Mouse (Mus musculus) neural tube, embryonic 14.5 days (tissue): ENCODE measurements at regions not wholly inside any gene's neighbourhood (a gene's known extent, or its start where the extent isn't known, plus 50 kb on each side); places are given as distances from the start of the nearest gene placed in this dataset.

ENCODE experiments used
- ATAC-seq: fragments of 200-750 bp; cut with Nextera tagmentation; 2 replicates; pipeline ENCODE4 v1.8.0; 2017; ENCODE audit warnings: low read depth, mild to moderate bottlenecking, moderate TSS enrichment, moderate library complexity
- H3K27ac ChIP-seq: fragments of 300-500 bp; sonication (generic); 2 replicates; pipeline ENCODE4 v1.5.1; 2014; ENCODE audit warnings: low read depth, mild to moderate bottlenecking, control low read depth, low read length, moderate library complexity, mixed read lengths
- H3K27me3 ChIP-seq: fragments of 300-500 bp; sonication (generic); 2 replicates; pipeline ENCODE4 v1.6.1; 2014; ENCODE audit warnings: low read length; ENCODE audit not compliant: control insufficient read depth, insufficient read depth
- H3K36me3 ChIP-seq: fragments of 300-500 bp; sonication (generic); 2 replicates; pipeline ENCODE4 v1.6.1; 2014; ENCODE audit warnings: low read length, mixed read lengths; ENCODE audit not compliant: control insufficient read depth, insufficient read depth
- H3K4me1 ChIP-seq: fragments of 300-500 bp; sonication (generic); 2 replicates; pipeline ENCODE4 v1.6.1; 2014; ENCODE audit warnings: low read length; ENCODE audit not compliant: control insufficient read depth, insufficient read depth
- H3K4me2 ChIP-seq: fragments of 300-500 bp; sonication (generic); 2 replicates; pipeline ENCODE4 v1.6.1; 2014; ENCODE audit warnings: mild to moderate bottlenecking, low read depth, low read length, control low read depth
- H3K4me3 ChIP-seq: fragments of 300-500 bp; sonication (generic); 2 replicates; pipeline ENCODE4 v1.5.1; 2014; ENCODE audit warnings: low read depth, low read length, control low read depth, mixed read lengths
- H3K9ac ChIP-seq: fragments of 300-500 bp; sonication (generic); replicated peaks from 2 replicates; pipeline ENCODE4 v1.6.1; 2014; ENCODE audit warnings: low read depth, mild to moderate bottlenecking, control low read depth, low read length, mixed read lengths
- H3K9me3 ChIP-seq: fragments of 300-500 bp; sonication (generic); 2 replicates; pipeline ENCODE4 v1.6.1; 2016; ENCODE audit warnings: low read length; ENCODE audit not compliant: control insufficient read depth
- WGBS: fragments of 180-500 bp; shearing (Covaris S2); extraction: QIAGEN DNeasy Blood & Tissue Kit; methylation state at CpG from one replicate; pipeline ENCODE4 v1.1.7; 2014; 5-methylcytosine and 5-hydroxymethylcytosine counted together

DNA sequence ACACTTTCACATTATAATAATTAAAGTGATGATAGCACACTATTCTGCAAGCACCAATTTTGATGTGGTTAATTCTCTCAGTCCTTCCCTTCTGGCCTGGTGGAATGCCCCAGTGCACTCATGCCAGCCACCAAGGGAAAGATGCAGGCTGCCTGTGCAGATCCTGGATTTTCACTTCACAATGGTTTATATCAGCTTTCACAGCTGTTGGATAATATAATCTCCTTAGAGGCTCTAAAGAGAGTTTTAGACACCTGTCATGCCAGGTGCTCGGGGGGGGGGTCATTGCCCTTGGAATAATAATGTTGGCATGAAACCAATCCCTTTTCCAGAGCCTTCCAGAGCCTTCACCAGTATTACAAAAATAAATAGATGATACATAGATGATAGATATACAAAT lies 377.1 kb downstream of the Zbbx start:
- H3K9ac ChIP-seq: no peak overlapping the region
- peak; percentile 38; the same call in 1 of the 2 replicates for ATAC-seq
- no peak overlapping the region for H3K4me3 ChIP-seq
- WGBS: 79% methylated on average over 1 of the region's 1 CpGs
- no peaks in the 10 kb centered on the region for H3K9me3 ChIP-seq
- H3K36me3 ChIP-seq: no peaks in the 10 kb centered on the region
- no peak overlapping the region for H3K4me2 ChIP-seq
- no peaks in the 10 kb centered on the region for H3K27me3 ChIP-seq
- no peak overlapping the region for H3K27ac ChIP-seq
- no peaks in the 10 kb centered on the region for H3K4me1 ChIP-seq

DNA sequence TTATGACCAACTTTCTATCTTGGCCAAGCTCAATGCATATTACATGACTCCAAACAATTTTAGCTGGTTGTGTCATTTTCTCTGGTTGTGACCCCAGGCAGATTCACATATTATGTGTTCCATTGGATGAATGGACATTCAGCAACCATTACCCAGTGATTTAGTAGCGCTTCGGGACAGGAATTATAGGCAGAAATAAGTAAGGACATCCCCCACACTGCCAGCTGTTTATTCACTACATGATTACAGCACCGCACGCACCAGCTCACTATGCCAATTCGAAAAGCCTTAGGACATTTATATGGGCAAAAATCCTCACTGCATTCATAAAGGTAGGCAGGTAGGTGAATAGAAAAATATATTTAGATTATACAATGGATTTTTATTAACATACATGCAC lies 386.5 kb downstream of the Zbbx start:
- Histone ChIP-seq H3K9me3 (no peaks in the 10 kb centered on the region), H3K27me3 (no peaks in the 10 kb centered on the region), H3K27ac (no peak overlapping the region), H3K4me1 (no peaks in the 10 kb centered on the region), H3K9ac (no peak overlapping the region), H3K4me3 (no peak overlapping the region), H3K4me2 (no peak overlapping the region), H3K36me3 (no peaks in the 10 kb centered on the region)
- ATAC-seq: peak; percentile 46; the same call in 1 of the 2 replicates
- 66% methylated on average over 5 of the region's 5 CpGs for WGBS

DNA sequence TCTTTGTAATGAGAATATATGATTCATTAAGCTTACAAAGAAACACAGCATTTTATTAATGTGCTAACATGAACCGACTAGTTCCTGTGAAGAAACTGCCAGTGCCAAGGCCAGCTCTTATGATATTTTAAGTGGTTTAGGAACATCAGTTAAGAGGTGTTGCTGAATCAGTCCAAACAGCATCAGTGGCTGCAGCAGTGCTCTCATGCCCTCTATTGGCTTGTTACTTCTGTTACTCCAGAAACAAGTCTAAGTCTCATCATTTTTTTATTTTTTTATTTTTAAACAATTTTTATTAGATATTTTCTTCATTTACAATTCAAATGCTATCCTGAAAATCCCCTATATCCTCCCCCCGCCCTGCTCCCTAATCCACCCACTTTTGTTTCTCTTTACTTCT lies 422.7 kb downstream of the Zbbx start:
- no peaks in the 10 kb centered on the region for H3K4me1 ChIP-seq
- H3K27ac ChIP-seq: no peak overlapping the region
- H3K36me3 ChIP-seq: no peaks in the 10 kb centered on the region
- H3K9me3 ChIP-seq: no peaks in the 10 kb centered on the region
- H3K4me2 ChIP-seq: no peak overlapping the region
- H3K9ac ChIP-seq: no peak overlapping the region
- 83% methylated on average over 2 of the region's 2 CpGs for WGBS
- no peak for ATAC-seq
- no peak overlapping the region for H3K4me3 ChIP-seq
- H3K27me3 ChIP-seq: no peaks in the 10 kb centered on the region

DNA sequence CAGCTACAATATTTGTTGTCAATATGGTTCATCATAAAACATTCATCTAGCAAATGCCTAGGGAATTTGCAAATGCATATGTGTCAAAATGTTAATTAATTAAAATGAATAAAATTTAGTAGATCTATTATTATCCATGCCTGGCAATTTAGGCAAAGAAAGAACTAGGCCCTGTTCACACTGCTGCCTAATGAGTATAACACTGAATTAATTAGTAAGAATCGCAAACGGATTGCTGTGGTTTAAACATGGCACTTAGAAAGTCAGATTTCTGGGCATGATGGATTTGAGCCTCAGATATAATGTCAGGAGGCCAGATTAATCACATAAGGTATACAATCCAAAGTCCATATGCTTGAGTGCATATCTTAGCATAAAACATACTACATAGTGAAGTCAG lies 425.1 kb downstream of the Zbbx start:
- H3K27me3 ChIP-seq: no peaks in the 10 kb centered on the region
- no peaks in the 10 kb centered on the region for H3K36me3 ChIP-seq
- no peak overlapping the region for H3K27ac ChIP-seq
- H3K4me3 ChIP-seq: no peak overlapping the region
- no peak for ATAC-seq
- no peaks in the 10 kb centered on the region for H3K9me3 ChIP-seq
- H3K4me1 ChIP-seq: no peaks in the 10 kb centered on the region
- no peak overlapping the region for H3K9ac ChIP-seq
- WGBS: 63% methylated on average over 2 of the region's 2 CpGs
- no peak overlapping the region for H3K4me2 ChIP-seq
